Mouse (Mus musculus) olfactory bulb, adult 2 months (tissue): ENCODE measurements around the gene Vpreb1.

Experiments used
- CTCF ChIP-seq: fragments of 200-500 bp; IDR thresholded peaks from 2 replicates; pipeline ENCODE4 v1.5.1; 2012; ENCODE audit warnings: low read depth, mild to moderate bottlenecking, low read length, moderate library complexity; ENCODE audit not compliant: insufficient read depth
- POLR2A ChIP-seq: fragments of 200-500 bp; IDR thresholded peaks from 2 replicates; pipeline ENCODE4 v1.6.1; 2012; ENCODE audit warnings: mild to moderate bottlenecking, low read depth, low read length, moderate library complexity; ENCODE audit not compliant: insufficient read depth

- TF ChIP-seq CTCF (no peak), POLR2A (no peak)
Measured at GRCm38 (mm10) chr16:16907799-16908198, 37.2 kb upstream of the Vpreb1 start.
